Mouse (Mus musculus): ENCODE measurements around the gene Tmem268.

The Tmem268 gene

GRCm38 (mm10) chr4:63600786-63601185 is 42.2 kb downstream of the Tmem268 start:
- no peak for DNase-seq (ENCODE audit: low spot score in 2 of 2)

- no peak for DNase-seq (ENCODE audit: low spot score in 2 of 2)
Observed at GRCm38 (mm10) chr4:63601263-63601662, 42.7 kb downstream of the Tmem268 start.

- no peak for DNase-seq (ENCODE audit: low spot score in 2 of 2)
Observed at GRCm38 (mm10) chr4:63604945-63605344, 46.4 kb downstream of the Tmem268 start, which contains the start of gene Gm11213. TSS of gene Gm11213 (minus strand) at chr4:63605261.

GRCm38 (mm10) chr4:63605545-63605944 is 47.0 kb downstream of the Tmem268 start:
- DNase-seq (ENCODE audit: low spot score in 2 of 2) = no peak

- no peak for DNase-seq (ENCODE audit: low spot score in 2 of 2)
Observed at GRCm38 (mm10) chr4:63605968-63606367, 47.4 kb downstream of the Tmem268 start.

- DNase-seq (ENCODE audit: low spot score in 2 of 2) = no peak
Observed at GRCm38 (mm10) chr4:63608391-63608790, 49.8 kb downstream of the Tmem268 start.

GRCm38 (mm10) chr4:63621861-63622260 is 63.3 kb downstream of the Tmem268 start:
- no peak for DNase-seq (ENCODE audit: low spot score in 2 of 2)

- DNase-seq (ENCODE audit: low spot score in 2 of 2) = peak in 1 of 2 experiments; percentile 75
Observed at GRCm38 (mm10) chr4:63622378-63622835, 63.8 kb downstream of the Tmem268 start, which contains the start of gene Tex48. TSS of gene Tex48 (minus strand) at chr4:63622428.

- no peak for DNase-seq (ENCODE audit: low spot score in 2 of 2)
Observed at GRCm38 (mm10) chr4:63625563-63626080, 67.0 kb downstream of the Tmem268 start.

GRCm38 (mm10) chr4:63627111-63627510 is 68.5 kb downstream of the Tmem268 start:
- DNase-seq (ENCODE audit: low spot score in 2 of 2) = no peak

GRCm38 (mm10) chr4:63633181-63633580 is 74.6 kb downstream of the Tmem268 start:
- DNase-seq (ENCODE audit: low spot score in 2 of 2) = no peak
